Mouse (Mus musculus) liver, embryonic 14.5 days (tissue): ENCODE measurements around the gene Anks1.

ENCODE experiments used
- CTCF ChIP-seq: IDR thresholded peaks from 2 replicates; pipeline ENCODE4 v1.5.1; 2016; ENCODE audit warnings: antibody characterized with exemption, low read depth, control low read depth
- EP300 ChIP-seq: IDR thresholded peaks from 2 replicates; pipeline ENCODE4 v1.6.1; 2016; ENCODE audit warnings: antibody characterized with exemption, low read depth

- TF ChIP-seq CTCF = no peak
- no peak for TF ChIP-seq EP300
Observed at GRCm38 (mm10) chr17:27969896-27970295, 60.8 kb downstream of the Anks1 start.
